Mouse (Mus musculus) granulocyte monocyte progenitor cell, adult 5-6 weeks (primary cell): Measurements from ENCODE around the gene Lca5l. TPM values are rescaled to one million over a fixed set of nuclear protein-coding genes. Genes with fewer than 3 reads are reported as not detected.

Source experiments
- ATAC-seq: replicated peaks from 2 replicates; pipeline ENCODE4 v1.8.0; 2016; ENCODE audit warnings: mild to moderate bottlenecking, moderate TSS enrichment, inconsistent platforms; ENCODE audit not compliant: poor library complexity, severe bottlenecking
- total RNA-seq, 2 experiments: library from RNA; stranded (forward) in 1 of 2; stranded (reverse) in 1 of 2; fragments of 200-712, 200-1000 nt in 1 of 2; fragments of >200 nt in 1 of 2; fragmentation: Nextera tagmentation in 1 of 2; gene quantifications; 2 replicates each; pipeline ENCODE4 v1.2.3; 2014 to 2017

Lca5l gene
- total RNA-seq (2014; fragmentation: Nextera tagmentation) (not detected in 2 replicates), total RNA-seq (2017) (not detected in 2 replicates)

- peak; percentile 99 for ATAC-seq
Observed at GRCm38 (mm10) chr16:96191531-96192506, at the start of gene Lca5l. Gene Lca5l (minus strand): TSS chr16:96192271.

DNA sequence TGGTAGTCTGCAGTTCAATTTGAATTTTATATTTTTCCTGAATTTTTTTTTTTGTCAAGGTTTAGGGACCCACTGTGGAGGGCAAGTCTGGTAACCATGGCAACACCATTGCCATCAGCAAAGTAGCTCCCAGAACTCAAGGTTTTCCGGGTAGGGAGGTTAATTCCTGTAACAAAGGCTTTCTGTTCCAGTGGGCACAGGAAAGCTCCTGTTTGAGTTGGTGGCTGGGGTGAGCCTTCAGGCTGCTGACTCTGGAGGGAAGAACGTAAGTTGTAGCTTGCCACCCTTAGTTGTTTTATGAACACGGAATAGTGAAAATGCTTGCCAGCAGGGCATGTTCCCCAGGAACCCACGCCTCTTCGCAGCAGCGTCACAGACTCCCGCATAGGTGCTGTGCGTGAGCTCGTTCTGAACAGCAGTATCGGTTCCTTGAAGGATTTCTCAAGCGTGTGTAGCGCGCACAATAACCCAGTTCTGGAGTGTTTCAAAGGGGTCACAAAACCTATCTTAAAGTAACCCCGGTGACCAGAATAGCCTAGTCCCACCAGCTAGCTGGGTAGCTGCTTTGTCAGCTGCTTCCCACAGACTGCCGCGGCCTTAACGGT lies 43.4 kb upstream of the Lca5l start, which contains the start of gene B3galt5:
B3galt5 (plus strand) TSS at position 436 of the 605 bp plus-strand sequence.
- no peak for ATAC-seq

GRCm38 (mm10) chr16:96233996-96234395 lies 41.9 kb upstream of the Lca5l start:
- ATAC-seq, result no peak

DNA sequence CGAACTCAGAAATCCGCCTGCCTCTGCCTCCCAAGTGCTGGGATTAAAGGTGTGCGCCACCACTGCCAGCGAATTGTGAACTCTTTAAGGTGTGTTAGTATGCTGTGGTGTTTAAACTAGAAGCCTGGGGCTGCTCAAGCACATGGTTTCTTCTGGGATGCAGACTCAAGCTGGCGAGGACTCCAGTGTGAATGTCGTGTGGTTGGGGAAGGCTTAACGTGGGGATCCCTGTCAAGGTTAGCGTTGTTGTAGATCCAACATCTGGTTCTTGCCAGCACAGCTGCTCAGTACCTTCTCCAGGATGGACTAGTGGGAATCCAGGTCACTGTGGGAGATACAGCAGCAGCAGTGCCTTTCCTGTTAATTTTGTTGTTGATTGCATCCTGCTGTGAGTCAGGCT lies 39.9 kb upstream of the Lca5l start:
- ATAC-seq, result no peak

GRCm38 (mm10) chr16:96231251-96231650 lies 39.2 kb upstream of the Lca5l start:
- ATAC-seq, result no peak

DNA sequence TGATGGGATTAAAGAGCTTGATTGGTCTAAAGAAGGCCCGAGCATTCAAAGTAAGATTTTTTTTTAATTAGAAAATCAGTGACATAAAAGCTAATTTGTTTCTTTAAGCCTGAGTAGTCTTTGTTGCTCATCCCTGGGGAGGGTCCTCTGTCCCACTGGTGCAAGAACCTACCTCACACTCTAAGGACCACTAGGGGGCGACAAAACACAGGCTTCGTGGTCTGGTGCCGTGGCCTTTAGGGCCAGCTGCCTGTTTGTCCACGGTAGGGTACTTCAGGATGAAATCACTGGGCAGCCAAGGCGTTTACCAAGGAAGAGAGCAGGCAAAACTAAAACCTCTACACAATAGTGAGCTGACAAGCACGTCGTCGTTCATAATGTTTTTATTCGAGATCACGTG lies 38.3 kb upstream of the Lca5l start:
- peak; percentile 93 for ATAC-seq

- ATAC-seq, result no peak
Observed at GRCm38 (mm10) chr16:96229044-96229555, 37.0 kb upstream of the Lca5l start.

DNA sequence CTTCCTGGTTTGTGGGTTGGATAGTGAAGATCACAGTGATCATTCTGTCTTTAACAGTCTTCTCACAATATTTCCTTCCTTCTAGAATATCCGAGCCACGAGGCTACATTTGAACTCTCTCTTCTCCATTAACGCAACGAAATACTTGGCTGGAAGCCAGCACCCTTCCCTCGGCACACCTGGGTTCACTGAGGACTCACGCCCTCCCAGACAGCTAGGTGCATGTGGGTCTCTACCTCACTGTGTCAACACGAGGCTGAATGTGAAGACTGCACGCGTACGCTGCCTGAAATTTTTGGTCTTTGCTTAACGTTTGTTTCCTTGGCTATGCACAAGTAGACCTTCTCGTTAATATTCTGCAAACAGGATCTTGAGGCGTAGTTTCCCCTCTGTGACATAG lies 36.4 kb upstream of the Lca5l start:
- no peak for ATAC-seq

GRCm38 (mm10) chr16:96222452-96222851 lies 30.4 kb upstream of the Lca5l start:
- ATAC-seq, result no peak

- no peak for ATAC-seq
Observed at GRCm38 (mm10) chr16:96221959-96222358, 29.9 kb upstream of the Lca5l start.

GRCm38 (mm10) chr16:96221491-96221890 lies 29.4 kb upstream of the Lca5l start:
- no peak for ATAC-seq

- no peak for ATAC-seq
Observed at GRCm38 (mm10) chr16:96213027-96213426, 21.0 kb upstream of the Lca5l start.

DNA sequence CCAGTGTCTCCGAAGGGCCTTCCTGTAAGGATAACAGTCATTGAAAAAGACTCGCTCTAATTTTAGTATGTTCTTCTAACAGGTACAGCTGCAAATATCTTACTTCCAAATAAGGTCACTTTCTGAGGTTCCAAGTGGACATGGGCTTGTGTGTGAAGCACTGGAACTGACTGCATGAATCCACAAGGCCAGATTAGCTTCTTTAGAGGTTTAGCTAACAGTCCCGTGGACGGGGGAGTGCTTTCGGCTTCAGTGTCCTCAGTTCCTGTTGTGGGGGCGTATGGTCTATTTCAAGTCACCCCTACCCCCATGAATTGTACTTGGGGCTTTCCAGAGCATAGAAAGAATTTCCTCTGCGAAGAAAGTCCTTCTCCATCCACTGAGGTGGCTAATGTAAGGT lies 18.8 kb upstream of the Lca5l start:
- ATAC-seq, result no peak

GRCm38 (mm10) chr16:96209789-96210188 lies 17.7 kb upstream of the Lca5l start:
- no peak for ATAC-seq

GRCm38 (mm10) chr16:96201485-96202232 lies 9.6 kb upstream of the Lca5l start:
- no peak for ATAC-seq

DNA sequence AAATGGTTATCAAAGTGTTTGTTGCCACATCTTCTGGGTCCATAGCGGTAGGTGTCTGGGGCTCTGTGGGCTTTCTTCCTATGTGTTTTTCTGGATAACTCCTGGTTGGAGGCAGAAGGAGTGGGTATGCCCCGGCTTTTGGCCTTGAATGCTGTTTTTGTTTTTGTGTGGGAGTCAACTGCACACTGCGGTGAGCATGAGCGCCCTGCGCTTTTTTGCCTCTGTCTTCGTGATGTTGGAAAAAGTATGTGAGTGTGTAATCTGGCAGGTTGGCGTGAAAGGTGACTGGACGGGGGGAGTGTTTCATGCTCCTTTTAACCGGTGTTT lies 8.6 kb upstream of the Lca5l start:
- no peak for ATAC-seq

- ATAC-seq, result peak; percentile 70
Observed at GRCm38 (mm10) chr16:96199913-96200701, 8.0 kb upstream of the Lca5l start, which contains the start of gene Sh3bgr. Gene Sh3bgr (plus strand): TSS chr16:96200450.

DNA sequence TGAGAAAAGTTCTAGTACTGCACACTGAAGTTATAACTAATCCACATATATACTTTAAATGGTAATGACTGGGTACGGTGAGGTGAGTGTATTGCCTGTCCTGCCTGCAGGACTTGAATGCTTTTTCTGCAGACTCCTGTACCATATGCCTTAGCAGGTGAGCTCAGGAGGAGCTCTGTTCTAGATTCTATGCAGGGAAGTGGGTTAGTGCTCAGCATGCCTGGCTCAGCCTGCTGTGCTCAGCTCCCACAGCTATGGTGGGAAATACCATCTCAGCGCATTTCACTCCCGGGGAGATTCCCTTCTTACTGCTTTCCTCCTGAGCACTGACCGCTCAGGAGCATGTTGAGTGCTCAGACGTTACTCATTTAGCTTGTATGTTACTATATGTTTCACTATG lies 4.5 kb downstream of the Lca5l start:
- ATAC-seq, result no peak

DNA sequence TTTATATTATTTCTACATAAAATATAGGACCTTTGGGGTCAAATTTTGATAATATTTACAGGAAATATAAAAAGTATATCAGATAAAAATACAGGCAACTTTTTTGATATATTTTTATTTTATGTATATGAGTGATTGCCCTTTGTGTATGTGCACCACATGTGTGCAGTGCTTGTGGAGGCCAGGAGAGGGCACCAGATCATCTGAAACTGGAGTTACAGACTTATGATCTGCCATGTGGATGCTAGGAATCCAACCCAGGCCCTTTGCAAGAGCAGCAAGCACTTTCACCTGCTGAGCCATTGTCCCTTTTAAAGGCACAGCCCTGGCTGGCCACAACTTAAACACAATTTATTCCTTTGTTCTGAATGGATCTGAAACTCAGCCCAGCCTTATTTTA lies 12.9 kb downstream of the Lca5l start:
- ATAC-seq, result no peak

DNA sequence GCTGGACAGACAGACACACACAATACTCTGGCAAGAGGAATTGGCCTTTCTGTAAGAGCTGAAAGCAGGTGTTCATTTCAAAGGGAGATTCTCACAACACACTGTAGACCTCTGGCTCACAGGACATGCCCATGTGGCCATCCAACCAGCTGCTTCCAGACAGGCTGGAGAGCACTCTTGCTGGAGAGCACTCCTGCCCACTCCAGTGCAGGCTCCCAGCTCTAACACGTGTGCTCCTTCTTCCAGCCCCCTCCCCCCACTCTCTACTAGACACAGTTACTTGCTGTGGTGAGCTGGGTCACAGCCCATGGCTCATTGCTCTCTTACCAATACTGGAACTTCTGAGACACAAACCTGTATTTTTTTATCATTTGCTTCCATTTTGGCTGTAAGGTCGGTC lies 16.7 kb downstream of the Lca5l start:
- ATAC-seq, result no peak
